Mouse (Mus musculus): ENCODE results near the gene 1700013G24Rik.

The 1700013G24Rik gene

DNA sequence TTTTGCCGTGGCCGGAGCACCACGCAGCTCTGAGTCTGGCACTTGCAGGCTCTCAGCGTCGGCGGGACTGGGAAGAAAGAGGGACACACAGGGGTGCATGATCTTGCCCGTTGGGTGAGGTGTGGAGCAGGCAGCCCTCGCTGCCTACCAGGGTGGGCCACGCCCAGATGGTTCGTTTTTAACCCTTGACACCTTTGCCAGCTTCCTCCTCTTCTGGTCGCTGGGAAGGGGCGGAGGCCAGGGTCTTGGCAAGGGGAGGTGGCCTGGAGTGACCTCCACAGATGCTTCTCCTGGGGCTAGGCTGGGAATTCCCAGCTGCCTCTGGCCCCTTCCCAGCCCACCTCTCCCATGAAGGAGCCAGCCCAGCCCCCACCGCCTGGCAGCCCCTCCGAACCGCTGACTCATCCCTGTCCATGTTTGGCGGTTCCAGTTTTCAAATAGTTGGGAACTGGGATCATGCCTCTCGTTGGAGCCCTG is 23.7 kb downstream of the 1700013G24Rik start:
- peak; percentile 56 for DNase-seq (ENCODE audit: low spot score)

DNA sequence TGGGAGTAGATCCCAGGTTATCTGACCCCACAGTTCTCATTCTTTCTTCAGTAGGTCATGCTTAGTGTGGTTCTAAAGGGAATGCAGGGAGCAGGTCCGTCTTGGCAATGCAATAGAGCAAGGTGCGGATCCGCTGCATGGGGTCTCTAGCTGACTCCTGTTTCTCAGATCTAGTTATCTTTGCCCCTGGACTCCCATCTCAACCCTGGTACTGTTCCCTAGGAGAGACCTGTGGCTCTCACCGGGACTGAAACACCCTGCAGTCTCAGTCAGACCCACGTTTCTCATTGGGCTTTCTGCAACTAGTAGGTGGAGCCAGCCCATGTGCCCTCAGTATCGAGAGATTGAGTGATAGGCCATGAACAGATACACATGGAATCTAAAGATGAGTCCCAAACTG is 24.5 kb downstream of the 1700013G24Rik start:
- no peak for DNase-seq (ENCODE audit: low spot score)

DNA sequence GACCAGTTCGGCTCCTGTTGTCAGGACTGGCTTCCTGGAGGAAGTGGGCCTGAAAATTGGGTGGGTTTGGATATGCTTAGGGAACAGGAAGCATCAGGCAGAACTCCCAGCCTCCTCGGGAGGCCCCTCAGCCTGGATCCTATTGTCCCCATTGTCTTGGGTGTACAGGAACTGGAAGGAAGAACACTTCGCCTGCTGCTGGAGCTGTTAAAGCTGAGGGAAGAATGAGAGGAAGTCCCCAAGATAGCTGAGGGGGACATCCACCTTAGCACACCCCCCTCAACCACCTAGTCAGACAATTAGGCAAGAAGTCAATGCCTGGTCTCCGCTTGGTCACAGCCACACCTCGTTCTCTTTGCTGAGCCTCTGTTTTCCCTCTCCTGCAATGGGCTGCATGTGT is 25.2 kb downstream of the 1700013G24Rik start:
- no peak for DNase-seq (ENCODE audit: low spot score)

DNA sequence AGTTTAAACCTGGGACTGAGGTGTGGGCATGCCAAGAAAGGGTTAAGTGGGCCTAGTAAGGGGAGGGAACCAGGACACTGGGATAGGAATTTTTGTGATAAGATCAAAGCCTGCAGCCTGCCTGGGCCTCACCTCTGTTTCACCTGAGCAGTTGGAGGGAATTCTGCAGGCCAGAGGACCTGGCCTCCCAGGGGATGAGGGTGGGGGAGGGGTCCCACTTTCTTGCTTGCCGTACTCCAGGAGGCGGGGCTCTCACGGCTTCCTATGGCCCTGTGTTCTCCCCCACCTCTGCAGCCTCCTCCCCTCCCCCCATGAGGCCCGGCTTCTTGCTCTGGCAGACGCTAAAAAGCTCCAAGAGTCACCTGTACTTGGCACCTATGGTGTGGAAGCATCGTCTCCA is 26.7 kb downstream of the 1700013G24Rik start:
- no peak for DNase-seq (ENCODE audit: low spot score)

DNA sequence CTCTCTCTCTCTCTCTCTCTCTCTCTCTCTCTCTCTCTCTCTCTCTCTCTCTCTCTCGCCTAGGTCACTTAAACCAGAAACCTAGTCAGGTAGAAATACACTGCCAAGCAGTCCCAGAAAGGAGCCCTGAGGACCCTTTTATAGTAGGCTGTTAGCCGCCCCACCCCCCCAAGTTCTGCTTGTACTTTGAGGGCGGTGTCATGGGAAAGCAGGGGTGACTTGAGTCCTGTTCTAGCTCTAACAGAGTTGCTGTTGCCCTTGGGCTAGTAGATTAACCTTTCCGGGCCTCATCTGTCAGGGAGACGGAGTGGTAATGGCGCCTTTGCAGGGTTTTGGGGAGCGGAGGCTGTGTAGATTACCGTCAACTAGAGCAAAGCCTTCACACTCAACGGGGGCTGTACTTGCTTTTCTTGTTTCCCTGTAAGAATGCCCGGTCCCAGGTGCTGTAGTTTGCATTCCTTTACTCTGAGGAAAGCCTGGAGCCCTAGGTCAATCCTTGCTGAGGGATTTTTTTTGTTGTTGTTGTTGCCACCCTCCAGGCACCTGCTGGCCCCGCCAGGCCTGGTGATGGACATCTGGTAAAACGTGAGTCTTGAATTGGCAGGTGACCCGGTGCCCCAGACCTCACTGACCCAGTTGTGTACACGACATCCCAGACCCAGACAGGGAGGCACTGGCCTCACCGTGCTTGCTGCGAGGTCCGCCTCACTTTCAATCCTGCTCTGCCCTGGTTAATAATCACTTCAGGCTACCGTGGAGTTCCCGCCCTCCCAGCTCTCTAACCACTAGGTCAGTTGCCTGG is 27.3 kb downstream of the 1700013G24Rik start:
- DNase-seq (ENCODE audit: low spot score), result no peak

DNA sequence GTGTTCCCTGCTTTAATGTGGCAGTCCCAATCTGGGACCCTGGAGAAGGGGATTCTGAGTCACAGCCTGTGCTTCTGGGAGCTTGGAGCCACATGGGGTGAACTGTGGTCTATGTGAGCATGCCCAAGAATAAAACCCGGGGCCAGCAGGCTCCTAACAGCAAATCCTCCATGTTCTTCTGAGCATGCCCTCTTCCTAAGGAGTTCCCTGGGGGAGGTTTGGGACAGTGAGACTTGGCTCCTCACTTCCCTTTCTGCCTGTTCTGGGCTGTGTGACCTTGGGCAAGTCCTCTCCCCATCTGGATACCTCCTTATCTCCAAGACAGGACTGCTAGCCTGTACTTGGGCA is 27.9 kb downstream of the 1700013G24Rik start:
- DNase-seq (ENCODE audit: low spot score), result no peak

DNA sequence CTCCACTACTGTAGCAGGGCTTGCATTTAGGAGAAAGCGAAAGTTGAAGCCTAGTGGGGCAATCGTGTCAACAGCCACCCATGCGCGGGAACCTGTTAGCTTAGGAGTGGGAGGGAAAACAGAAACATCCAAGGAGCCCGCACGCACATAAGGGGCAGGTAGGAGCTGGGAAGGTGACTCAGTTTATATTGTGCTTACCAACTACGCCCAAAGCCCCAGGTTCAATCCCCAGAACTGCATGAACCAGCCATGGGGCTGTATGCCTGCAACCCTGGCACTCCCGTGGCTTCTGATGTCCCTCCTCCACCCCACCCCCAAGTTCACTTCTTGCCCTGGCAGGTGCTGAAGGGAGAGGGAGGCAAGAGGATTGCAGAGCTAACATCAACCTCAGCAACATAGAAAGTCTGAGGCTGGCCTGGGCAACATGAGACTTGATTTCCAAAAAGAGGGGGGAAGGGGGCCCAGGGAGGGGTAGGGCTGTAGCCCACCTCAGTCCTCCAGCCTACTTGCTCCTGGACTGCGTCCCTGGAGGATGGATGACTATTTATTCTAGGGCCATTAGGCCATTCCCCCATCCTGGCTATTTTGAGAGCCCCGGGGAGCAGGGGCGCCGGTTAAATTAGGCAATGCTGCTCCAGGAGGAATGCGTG is 28.4 kb downstream of the 1700013G24Rik start:
- no peak for DNase-seq (ENCODE audit: low spot score)

DNA sequence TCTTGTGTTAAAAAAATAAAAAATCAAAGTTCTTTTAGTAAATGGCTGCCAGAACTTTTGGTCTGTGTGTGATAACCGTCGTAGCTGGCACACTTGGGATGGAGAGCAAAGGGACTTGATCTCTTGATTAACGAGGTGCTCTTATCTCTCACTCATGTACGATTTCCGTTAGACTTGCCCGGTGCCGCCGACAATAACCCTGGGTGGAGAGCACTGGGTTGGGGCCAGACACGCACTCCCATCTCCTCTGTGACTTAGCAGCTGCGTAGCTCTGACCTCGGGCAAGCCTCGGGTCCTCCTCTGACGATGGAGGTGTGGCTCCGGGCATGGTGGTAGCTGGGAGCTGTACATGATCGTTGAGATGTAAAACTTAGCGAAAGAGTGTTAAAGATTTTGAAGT is 30.8 kb downstream of the 1700013G24Rik start:
- no peak for DNase-seq (ENCODE audit: low spot score)

DNA sequence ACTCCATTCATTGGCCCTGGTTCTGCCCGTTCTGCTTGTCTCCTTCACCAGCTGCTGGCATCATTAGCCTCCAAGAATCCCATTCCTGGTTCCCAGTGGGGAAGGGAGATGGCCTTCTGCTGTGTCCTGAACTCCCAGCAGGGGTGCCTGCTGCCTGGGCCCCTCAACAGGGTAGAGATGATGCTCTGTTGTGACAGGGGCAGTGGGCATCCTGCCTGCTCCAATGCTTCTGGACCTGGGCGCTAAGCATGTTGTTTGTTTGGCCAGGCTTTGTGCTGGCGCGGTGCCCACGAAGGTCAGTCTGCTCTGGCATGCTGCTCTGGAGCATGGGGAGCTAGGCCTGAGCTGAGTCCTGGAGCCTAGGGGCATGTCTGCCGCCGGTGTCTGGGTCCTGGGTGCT is 31.5 kb downstream of the 1700013G24Rik start:
- DNase-seq (ENCODE audit: low spot score), result peak; percentile 84

DNA sequence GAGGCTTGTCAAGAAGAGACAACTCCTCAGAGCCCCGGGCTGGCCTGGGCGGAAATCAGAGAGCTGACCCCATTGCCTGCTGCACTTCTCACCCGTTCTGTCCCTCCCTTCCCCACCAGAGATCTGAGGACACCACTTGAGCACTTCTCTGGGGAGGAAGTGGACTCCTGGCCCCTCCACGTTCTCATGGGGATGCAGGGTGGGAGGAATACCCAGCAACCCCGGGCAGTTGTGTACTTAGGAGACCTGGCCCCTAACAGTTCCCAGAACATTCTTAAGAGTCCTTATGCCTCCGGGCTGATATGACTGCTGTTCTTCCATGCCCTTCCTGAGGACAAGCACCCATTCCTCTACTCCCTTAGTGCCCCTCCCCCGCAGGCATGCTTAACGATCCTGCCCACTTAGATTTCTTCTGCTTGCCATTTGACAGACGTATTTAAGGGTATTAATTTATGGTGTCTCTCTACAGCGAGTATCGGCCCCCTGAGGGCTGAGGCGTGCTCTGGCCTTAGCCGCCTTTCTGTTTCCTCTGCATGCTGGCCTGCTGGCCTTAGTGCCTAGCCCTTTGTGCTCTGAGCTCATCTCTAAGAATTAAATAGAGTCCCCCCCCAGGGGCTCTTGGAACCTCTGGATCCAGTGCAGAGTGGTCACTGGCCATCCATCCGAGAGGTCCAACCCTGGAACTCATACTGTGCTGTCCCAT is 32.3 kb downstream of the 1700013G24Rik start:
- no peak for DNase-seq (ENCODE audit: low spot score)

DNA sequence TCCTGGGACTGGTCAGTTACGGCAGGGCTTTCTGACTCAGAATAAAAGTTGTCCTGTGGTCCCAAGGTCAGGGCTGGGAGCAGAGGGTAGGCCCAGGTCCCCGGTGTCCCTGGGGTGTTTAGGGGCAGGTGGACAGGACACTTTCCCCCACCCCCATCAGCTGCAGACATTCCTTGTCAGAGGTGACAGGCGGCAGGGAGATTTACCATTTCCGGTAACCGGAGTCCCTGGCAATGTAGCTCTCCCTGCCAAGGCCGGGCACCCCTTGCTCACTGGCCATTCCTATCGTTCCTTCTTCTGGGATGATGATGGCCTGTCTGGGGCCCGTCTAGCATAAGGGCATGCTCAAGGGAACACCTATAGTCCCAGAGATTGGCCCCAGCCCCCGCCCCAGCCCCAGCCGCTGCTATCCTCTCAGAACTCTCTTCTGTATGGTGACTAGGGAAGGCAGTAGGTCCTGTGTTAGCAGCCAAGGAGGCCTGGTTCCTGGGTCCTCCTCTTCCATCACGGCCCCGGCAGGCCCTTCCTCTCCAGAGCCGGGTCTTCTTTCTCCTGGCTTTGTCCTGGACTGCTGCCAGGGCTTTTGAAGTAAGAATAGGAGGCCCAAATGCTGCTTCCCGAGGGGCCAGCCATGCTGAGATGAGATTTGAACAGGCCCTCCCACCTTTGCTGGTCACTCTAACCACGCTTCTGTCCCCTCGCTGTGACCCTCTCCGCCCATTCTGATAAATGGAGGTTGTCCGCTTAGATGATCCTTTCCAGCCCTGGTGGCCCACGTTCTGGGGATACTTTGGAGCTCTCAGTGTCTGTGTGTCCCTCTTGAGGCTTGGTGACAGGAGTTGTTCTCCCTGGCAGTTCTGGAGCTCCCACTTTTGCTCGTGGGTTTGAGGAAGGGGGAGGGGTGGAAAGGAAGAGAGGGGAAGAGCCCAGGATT is 33.3 kb downstream of the 1700013G24Rik start:
- DNase-seq (ENCODE audit: low spot score), result no peak

DNA sequence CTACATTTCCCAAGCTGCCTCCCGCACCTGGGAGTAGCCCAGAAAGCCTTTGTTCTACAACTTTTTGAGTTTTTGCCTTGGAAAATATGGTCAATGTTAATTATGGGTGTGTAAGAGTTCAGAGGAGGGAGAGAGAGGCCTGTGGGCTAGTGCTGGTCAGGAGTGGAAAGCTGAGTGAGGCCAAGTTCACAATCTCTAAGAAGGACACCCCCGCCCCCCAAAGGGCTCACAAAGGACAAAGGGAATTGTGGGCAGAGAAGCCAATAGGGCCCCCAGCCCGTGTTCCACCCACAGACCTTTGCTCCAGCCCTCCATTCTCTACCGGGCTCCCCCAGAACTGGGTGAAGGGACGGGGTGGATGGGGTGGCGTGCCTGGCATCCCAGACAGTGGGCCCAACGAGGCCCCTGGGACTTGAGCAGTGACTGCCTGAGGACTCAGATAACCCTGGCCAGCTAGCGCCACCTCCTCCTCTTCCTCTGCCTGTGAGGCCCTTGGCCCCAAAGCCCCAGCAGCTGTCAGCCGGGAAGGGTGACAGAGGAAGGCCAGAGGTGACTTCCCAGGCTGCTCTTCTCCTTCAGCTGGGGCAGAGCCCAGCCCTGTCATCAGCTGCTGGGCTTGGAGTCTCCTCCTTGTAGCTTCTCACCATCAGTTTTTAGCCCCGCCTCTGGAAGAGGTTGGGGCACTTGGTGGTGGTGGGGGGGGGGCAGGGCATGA is 34.4 kb downstream of the 1700013G24Rik start:
- peak; percentile 56 for DNase-seq (ENCODE audit: low spot score)

DNA sequence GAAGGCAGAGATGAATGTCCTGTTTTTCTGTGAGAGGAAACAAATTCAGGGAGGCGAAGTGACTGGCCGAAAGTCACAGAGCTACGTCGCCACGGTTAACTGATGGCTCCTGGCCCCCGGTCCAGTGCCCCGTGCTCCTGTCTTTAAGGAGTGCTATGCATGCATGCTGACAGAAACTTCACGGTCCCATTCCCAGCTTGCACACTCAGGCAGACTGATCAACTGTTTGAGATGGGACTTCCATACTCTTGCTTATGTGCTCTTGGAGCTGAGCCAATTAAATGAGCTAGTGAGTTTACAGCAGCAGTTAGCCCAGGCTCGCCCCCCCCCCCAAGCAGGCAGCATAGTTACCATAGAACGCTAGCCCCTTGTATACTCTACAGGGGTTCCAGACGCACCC is 35.0 kb downstream of the 1700013G24Rik start:
- DNase-seq (ENCODE audit: low spot score), result no peak

DNA sequence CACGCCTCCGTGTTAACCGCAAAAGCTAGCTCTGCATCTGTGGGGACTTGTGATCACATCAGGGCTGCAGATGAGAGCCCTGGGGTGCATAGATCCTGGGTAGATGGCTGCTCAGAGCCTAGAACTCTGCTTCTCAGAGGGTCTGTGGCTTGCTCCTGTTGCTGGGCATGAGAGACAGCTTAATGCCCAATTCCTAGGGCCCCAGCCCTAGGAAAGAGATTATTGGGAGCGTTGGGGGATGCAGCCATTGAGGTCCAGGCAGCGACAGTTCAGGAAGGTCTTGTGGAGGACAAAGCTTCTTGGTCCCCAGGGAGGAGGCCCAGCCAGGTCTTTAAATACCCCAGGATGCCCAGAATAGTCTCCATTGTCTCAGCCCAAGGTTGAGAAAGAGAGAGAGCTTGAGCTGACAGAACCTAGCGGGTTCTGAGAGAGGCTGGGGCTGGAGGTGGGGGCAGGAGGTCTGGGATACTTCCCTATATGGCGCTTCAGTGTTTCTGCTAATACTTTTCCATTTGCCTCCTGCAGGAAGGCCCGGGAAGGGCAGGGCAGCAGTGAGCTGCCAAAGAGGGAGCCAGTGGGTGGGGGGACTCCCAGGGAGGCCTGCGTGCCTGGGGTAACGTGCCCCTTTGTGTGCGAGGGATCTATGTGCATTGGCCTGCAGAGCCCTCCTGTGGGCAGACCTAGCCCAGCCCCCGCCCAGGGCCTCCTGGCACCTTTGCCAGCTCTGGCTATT is 35.7 kb downstream of the 1700013G24Rik start:
- peak; percentile 52 for DNase-seq (ENCODE audit: low spot score)

DNA sequence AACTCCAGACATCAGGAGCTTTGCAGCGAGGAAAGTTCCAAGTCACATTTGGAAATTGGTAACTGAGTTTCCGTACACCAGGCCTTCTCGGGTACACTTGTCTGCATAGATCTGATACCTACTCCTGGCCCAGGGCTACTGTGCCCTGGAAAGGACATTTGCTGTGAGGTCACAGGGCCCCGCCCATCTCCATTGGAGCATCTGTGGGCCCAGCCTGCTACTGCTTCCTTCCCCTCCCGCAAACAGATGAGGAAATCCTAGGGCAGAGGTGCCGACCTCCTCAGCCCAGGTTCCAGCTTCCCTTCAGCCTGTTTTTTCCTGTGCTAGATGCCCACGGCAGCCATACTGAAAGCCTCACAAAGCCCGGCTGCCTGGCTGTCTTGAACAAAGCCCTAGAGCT is 36.9 kb downstream of the 1700013G24Rik start:
- no peak for DNase-seq (ENCODE audit: low spot score)

DNA sequence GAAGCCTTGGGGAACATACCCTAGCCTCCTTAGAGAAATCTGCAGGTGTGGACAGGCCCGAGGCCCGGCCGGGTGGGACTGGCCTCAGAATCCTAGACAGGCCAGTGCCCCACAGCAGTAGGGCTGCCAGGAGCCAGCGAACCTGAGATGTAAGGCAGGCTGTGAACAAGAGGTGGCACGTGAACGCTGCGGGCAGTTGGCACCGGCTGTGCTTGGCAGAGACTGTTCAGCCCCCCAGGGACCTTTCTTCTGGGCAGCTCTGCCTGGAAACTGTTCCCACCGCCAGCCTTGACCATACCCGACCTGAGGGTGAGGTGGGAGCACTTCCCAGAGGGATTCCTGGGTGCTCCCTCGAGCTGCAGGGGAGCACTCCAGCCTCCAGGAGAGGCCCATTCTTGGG is 39.5 kb downstream of the 1700013G24Rik start:
- DNase-seq (ENCODE audit: low spot score), result no peak

DNA sequence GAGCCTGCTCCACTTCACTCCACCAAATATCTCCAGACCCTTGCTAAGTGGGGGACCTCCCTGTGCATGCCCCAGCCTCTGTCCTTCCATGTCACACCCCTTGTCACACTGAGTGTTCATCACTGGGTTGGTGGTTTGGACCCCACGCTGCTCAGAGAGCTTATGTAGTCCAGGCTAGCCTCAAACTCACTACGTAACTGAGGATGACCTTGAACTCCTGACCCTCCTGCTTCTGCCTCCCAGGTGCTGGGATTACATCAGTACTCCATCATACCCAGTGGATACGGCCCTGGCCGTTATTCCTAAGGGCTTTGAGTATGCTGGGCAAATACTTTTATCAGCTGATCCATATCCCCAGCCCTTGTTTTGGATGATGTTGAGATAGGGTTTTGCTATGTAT is 40.1 kb downstream of the 1700013G24Rik start:
- DNase-seq (ENCODE audit: low spot score), result no peak

DNA sequence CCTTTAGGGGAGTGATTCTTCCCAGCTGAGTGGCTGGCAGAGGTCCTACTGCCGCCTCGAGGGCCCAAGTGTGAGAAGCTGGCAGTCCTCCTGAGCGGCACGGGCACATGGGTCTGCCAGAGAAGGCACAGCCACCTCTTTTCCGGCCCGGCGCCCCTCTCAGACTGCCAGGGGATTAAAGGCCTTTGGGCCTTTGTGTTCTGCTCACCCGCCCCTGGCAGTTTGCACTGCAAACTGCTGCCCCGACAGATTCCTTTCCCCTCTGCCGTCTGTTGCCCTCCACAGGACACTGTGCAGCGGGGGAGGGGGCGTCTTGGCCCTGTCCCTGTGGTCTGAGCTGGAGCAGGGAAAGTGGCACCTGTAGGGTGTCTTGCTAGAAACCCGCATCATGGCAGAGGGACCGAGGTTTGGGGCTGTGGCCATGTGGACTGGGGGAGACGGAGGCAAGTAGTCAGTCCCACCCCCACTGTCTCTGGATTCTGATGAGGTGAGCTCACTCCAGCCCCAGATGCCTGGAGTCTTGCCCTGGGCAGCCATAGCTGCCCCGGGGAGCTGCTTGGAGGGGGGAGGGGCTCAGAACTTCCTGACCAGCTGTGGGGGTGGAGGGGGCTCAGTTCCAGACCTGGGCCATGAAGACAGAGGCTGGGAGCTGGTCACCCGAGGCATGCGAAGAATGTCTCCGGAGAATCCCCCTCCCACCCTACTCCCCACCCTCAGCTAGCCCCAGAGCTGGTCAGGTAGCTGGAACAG is 41.8 kb downstream of the 1700013G24Rik start:
- DNase-seq (ENCODE audit: low spot score), result no peak

DNA sequence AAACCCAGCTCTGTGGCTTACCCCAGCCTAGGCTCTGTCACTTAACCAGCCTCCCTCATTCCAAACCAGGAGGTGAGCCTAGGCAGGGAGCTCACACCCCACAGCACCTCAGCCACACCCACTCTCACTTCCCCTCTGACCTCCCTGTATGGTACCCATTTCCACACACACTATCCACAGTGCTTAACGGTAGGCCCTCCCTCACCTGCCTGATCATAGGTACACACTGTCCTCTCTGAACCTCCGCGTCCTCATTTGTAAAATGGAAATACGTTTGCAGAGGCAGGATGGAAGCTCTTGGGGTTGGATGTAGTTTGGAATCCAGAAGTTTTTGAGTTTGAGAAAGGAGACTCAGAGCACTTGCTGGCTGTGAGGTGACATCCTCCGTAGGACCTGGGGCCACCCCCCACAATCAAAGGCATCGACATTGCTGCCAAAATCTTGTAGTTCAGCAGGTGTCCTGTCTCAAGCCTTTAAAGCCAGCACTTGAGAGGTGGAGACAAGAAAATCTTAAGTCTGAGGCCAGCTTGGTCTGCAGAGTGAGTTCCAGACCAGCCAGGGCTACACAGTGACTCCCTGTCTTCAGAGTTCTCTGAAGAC is 42.5 kb downstream of the 1700013G24Rik start:
- DNase-seq (ENCODE audit: low spot score), result no peak
